Mouse (Mus musculus): ENCODE data around the gene Tshz2. TPM values are rescaled to one million over a fixed set of nuclear protein-coding genes. Genes with fewer than 3 reads are reported as not detected.

Gene Tshz2
- polyA plus RNA-seq, 1 experiment from 2014 or later, result 5.4 TPM

GRCm38 (mm10) chr2:169870503-169870902, 237.7 kb downstream of the Tshz2 start:
- no peak overlapping the region for H3K4me2 ChIP-seq
- no peak for ATAC-seq (replicated peaks; ENCODE audit: low FRiP score)
- WGBS, result 28% methylated on average over 5 of the region's 5 CpGs
- H3K4me3 ChIP-seq (ENCODE audit: low read depth, low read length), result no peak overlapping the region
- DNase-seq (ENCODE audit: low spot score), result no peak
- H3K4me1 ChIP-seq (replicated peaks; ENCODE audit: control insufficient read depth, insufficient read depth, low read length), result 0 out of 2 replicates have a peak, but pooled peaks cover 2% of the 10 kb centered on the region
- H3K9me3 ChIP-seq (ENCODE audit: control insufficient read depth, low read length), result no peaks in the 10 kb centered on the region
- no peak overlapping the region for H3K27ac ChIP-seq (ENCODE audit: low read depth, low read length)
- H3K36me3 ChIP-seq (ENCODE audit: control insufficient read depth, insufficient read depth, low read length), result no peaks in the 10 kb centered on the region
- no peaks in the 10 kb centered on the region for H3K27me3 ChIP-seq (replicated peaks; ENCODE audit: control insufficient read depth, insufficient read depth, low read length)
- H3K9ac ChIP-seq (ENCODE audit: low read depth, low read length), result no peak overlapping the region

- no peak for ATAC-seq (replicated peaks; ENCODE audit: low FRiP score)
- H3K4me1 ChIP-seq (replicated peaks; ENCODE audit: control insufficient read depth, insufficient read depth, low read length), result 0 out of 2 replicates have a peak, but pooled peaks cover 2% of the 10 kb centered on the region
- no peak overlapping the region for H3K4me2 ChIP-seq
- H3K27me3 ChIP-seq (replicated peaks; ENCODE audit: control insufficient read depth, insufficient read depth, low read length), result no peaks in the 10 kb centered on the region
- no peak for DNase-seq (ENCODE audit: low spot score)
- 85% methylated on average over 8 of the region's 8 CpGs for WGBS
- no peak overlapping the region for H3K27ac ChIP-seq (ENCODE audit: low read depth, low read length)
- H3K36me3 ChIP-seq (ENCODE audit: control insufficient read depth, insufficient read depth, low read length), result no peaks in the 10 kb centered on the region
- no peak overlapping the region for H3K9ac ChIP-seq (ENCODE audit: low read depth, low read length)
- no peaks in the 10 kb centered on the region for H3K9me3 ChIP-seq (ENCODE audit: control insufficient read depth, low read length)
- H3K4me3 ChIP-seq (ENCODE audit: low read depth, low read length), result no peak overlapping the region
Measured at GRCm38 (mm10) chr2:169871436-169872060, 238.7 kb downstream of the Tshz2 start.

DNA sequence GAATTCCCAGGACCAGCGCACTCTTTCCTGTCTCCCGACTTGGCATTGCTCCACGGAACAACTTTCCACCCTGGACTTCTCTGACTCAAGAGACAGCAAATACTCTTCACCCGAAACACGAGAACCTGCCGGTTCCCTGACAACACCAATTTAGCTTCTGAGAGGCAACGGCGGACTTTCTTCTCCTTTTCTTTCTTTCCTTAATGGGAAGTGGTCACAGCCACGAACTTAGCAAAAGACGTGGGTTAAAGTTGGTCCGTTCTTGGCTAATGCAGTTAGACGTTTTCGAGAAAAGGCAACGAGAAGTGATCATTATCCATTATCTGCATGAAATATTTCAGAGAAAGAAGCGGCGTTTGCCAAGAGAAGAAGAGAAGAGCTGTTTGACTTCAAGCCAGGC, 240.6 kb downstream of the Tshz2 start:
- Histone ChIP-seq H3K4me3 (ENCODE audit: low read depth, low read length) (no peak overlapping the region), H3K36me3 (ENCODE audit: control insufficient read depth, insufficient read depth, low read length) (no peaks in the 10 kb centered on the region), H3K9me3 (ENCODE audit: control insufficient read depth, low read length) (no peaks in the 10 kb centered on the region), H3K27me3 (replicated peaks; ENCODE audit: control insufficient read depth, insufficient read depth, low read length) (no peaks in the 10 kb centered on the region), H3K4me1 (replicated peaks; ENCODE audit: control insufficient read depth, insufficient read depth, low read length) (0 out of 2 replicates have a peak, but pooled peaks cover 2% of the 10 kb centered on the region), H3K27ac (ENCODE audit: low read depth, low read length) (no peak overlapping the region), H3K4me2 (no peak overlapping the region), H3K9ac (ENCODE audit: low read depth, low read length) (no peak overlapping the region)
- 59% methylated on average over 16 of the region's 16 CpGs for WGBS
- DNase-seq (ENCODE audit: low spot score) (no peak), ATAC-seq (replicated peaks; ENCODE audit: low FRiP score) (no peak)

- Histone ChIP-seq H3K9me3 (ENCODE audit: control insufficient read depth, low read length) (no peaks in the 10 kb centered on the region), H3K36me3 (ENCODE audit: control insufficient read depth, insufficient read depth, low read length) (no peaks in the 10 kb centered on the region), H3K27me3 (replicated peaks; ENCODE audit: control insufficient read depth, insufficient read depth, low read length) (no peaks in the 10 kb centered on the region), H3K27ac (ENCODE audit: low read depth, low read length) (no peak overlapping the region), H3K4me3 (ENCODE audit: low read depth, low read length) (no peak overlapping the region), H3K9ac (ENCODE audit: low read depth, low read length) (no peak overlapping the region), H3K4me1 (replicated peaks; ENCODE audit: control insufficient read depth, insufficient read depth, low read length) (no peaks in the 10 kb centered on the region), H3K4me2 (no peak overlapping the region)
- 83% methylated on average over 9 of the region's 9 CpGs for WGBS
- ATAC-seq (replicated peaks; ENCODE audit: low FRiP score) (no peak), DNase-seq (ENCODE audit: low spot score) (no peak)
Measured at GRCm38 (mm10) chr2:169887921-169888320, 255.1 kb downstream of the Tshz2 start.

- Histone ChIP-seq H3K9ac (ENCODE audit: low read depth, low read length) (no peak overlapping the region), H3K27me3 (replicated peaks; ENCODE audit: control insufficient read depth, insufficient read depth, low read length) (no peaks in the 10 kb centered on the region), H3K4me1 (replicated peaks; ENCODE audit: control insufficient read depth, insufficient read depth, low read length) (no peaks in the 10 kb centered on the region), H3K36me3 (ENCODE audit: control insufficient read depth, insufficient read depth, low read length) (no peaks in the 10 kb centered on the region), H3K9me3 (ENCODE audit: control insufficient read depth, low read length) (no peaks in the 10 kb centered on the region), H3K27ac (ENCODE audit: low read depth, low read length) (no peak overlapping the region), H3K4me2 (no peak overlapping the region), H3K4me3 (ENCODE audit: low read depth, low read length) (no peak overlapping the region)
- ATAC-seq (replicated peaks; ENCODE audit: low FRiP score), result no peak
- DNase-seq (ENCODE audit: low spot score), result no peak
- WGBS, result 75% methylated on average over 14 of the region's 14 CpGs
Measured at GRCm38 (mm10) chr2:169892441-169893038, 259.7 kb downstream of the Tshz2 start.

DNA sequence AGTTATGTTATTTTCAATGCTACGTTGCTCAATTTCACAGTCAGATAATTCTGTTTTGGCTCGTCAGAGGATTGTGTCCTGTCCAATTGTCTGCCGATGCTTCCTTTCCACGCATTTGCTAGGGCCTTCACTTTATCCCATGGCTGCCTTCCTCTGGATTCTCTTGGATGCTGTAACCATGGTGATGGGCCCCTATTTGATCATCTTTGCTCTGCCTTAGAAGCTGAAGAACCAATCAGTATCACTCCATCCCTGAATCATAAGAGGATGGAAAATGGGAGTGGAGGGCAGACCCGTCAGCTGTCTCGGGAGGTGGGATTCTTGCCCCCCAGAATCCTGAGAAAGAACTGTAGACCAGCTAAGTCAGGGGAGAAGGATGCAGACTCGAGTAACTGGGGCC, 270.1 kb downstream of the Tshz2 start:
- Histone ChIP-seq H3K4me2 (no peak overlapping the region), H3K4me1 (replicated peaks; ENCODE audit: control insufficient read depth, insufficient read depth, low read length) (peaks cover 2% of the 10 kb centered on the region; the same call in 1 of the 2 replicates), H3K9ac (ENCODE audit: low read depth, low read length) (no peak overlapping the region), H3K4me3 (ENCODE audit: low read depth, low read length) (no peak overlapping the region), H3K9me3 (ENCODE audit: control insufficient read depth, low read length) (no peaks in the 10 kb centered on the region), H3K27me3 (replicated peaks; ENCODE audit: control insufficient read depth, insufficient read depth, low read length) (no peaks in the 10 kb centered on the region), H3K36me3 (ENCODE audit: control insufficient read depth, insufficient read depth, low read length) (no peaks in the 10 kb centered on the region), H3K27ac (ENCODE audit: low read depth, low read length) (no peak overlapping the region)
- DNase-seq (ENCODE audit: low spot score) (no peak), ATAC-seq (replicated peaks; ENCODE audit: low FRiP score) (no peak)
- WGBS, result 86% methylated on average over 7 of the region's 7 CpGs

DNA sequence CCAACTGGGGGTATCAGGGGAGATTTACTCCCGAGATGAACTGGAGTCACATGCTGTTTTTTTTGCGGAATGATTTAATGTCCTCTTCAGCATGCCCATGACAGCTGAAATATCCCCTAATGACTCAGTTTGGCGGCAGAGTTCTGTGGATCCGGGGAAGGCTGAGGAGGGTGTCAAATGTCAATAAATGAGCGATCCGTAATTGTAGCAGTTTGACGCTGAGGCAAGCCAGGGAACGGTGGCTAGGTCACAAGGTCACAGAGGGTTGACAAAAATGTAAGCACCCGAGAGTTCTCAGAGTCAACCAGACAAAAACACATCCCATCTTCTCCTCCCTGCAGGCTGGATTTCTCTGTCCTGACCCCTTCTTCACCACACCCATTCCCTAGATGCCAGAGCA, 273.6 kb downstream of the Tshz2 start:
- Histone ChIP-seq H3K36me3 (ENCODE audit: control insufficient read depth, insufficient read depth, low read length) (no peaks in the 10 kb centered on the region), H3K9ac (ENCODE audit: low read depth, low read length) (no peak overlapping the region), H3K4me3 (ENCODE audit: low read depth, low read length) (no peak overlapping the region), H3K27me3 (replicated peaks; ENCODE audit: control insufficient read depth, insufficient read depth, low read length) (no peaks in the 10 kb centered on the region), H3K4me1 (replicated peaks; ENCODE audit: control insufficient read depth, insufficient read depth, low read length) (peaks cover 2% of the 10 kb centered on the region; the same call in 1 of the 2 replicates), H3K9me3 (ENCODE audit: control insufficient read depth, low read length) (no peaks in the 10 kb centered on the region), H3K4me2 (no peak overlapping the region), H3K27ac (ENCODE audit: low read depth, low read length) (no peak overlapping the region)
- WGBS, result 34% methylated on average over 9 of the region's 9 CpGs
- ATAC-seq (replicated peaks; ENCODE audit: low FRiP score) (no peak), DNase-seq (ENCODE audit: low spot score) (no peak)

DNA sequence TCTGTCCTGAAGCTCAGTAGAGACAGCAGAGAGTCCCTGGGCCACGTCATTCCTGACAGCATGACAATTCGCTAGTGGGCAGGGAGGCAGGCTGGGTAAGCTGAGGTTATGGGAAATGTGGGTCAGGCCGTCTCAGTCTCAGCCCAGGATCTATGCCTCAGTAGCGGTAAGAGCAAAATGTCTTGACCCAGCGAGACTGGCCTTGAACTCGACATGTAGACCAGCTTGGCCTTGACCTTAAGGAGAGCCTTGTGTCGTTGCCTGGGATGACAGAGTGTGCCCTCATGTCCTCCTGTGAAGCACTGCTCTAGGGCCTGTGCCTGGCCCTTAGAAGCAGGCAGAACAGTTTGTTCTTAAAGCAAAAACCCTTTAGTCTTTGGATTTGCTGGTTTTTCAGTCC, 275.2 kb downstream of the Tshz2 start:
- Histone ChIP-seq H3K36me3 (ENCODE audit: control insufficient read depth, insufficient read depth, low read length) (no peaks in the 10 kb centered on the region), H3K4me2 (no peak overlapping the region), H3K27ac (ENCODE audit: low read depth, low read length) (no peak overlapping the region), H3K4me3 (ENCODE audit: low read depth, low read length) (no peak overlapping the region), H3K27me3 (replicated peaks; ENCODE audit: control insufficient read depth, insufficient read depth, low read length) (no peaks in the 10 kb centered on the region), H3K9me3 (ENCODE audit: control insufficient read depth, low read length) (no peaks in the 10 kb centered on the region), H3K4me1 (replicated peaks; ENCODE audit: control insufficient read depth, insufficient read depth, low read length) (peaks cover 2% of the 10 kb centered on the region; the same call in 1 of the 2 replicates), H3K9ac (ENCODE audit: low read depth, low read length) (no peak overlapping the region)
- 66% methylated on average over 7 of the region's 7 CpGs for WGBS
- DNase-seq (ENCODE audit: low spot score), result no peak
- no peak for ATAC-seq (replicated peaks; ENCODE audit: low FRiP score)

GRCm38 (mm10) chr2:169910606-169911005, 277.8 kb downstream of the Tshz2 start:
- 59% methylated on average over 4 of the region's 4 CpGs for WGBS

More at GRCm38 (mm10) chr2:169910606-169911005, 277.8 kb downstream of the Tshz2 start:
- H3K4me1 ChIP-seq (replicated peaks; ENCODE audit: control insufficient read depth, insufficient read depth, low read length), result peaks cover 2% of the 10 kb centered on the region; the same call in 1 of the 2 replicates
- no peak for DNase-seq (ENCODE audit: low spot score)
- H3K9ac ChIP-seq (ENCODE audit: low read depth, low read length), result no peak overlapping the region
- no peaks in the 10 kb centered on the region for H3K27me3 ChIP-seq (replicated peaks; ENCODE audit: control insufficient read depth, insufficient read depth, low read length)
- H3K4me3 ChIP-seq (ENCODE audit: low read depth, low read length), result no peak overlapping the region
- H3K36me3 ChIP-seq (ENCODE audit: control insufficient read depth, insufficient read depth, low read length), result no peaks in the 10 kb centered on the region
- ATAC-seq (replicated peaks; ENCODE audit: low FRiP score), result no peak
- no peak overlapping the region for H3K4me2 ChIP-seq
- no peaks in the 10 kb centered on the region for H3K9me3 ChIP-seq (ENCODE audit: control insufficient read depth, low read length)
- no peak overlapping the region for H3K27ac ChIP-seq (ENCODE audit: low read depth, low read length)
